Mouse (Mus musculus): ENCODE results near the gene Pter. TPM values are rescaled to one million over a fixed set of nuclear protein-coding genes. Genes with fewer than 3 reads are reported as not detected.

Gene Pter
- polyA plus RNA-seq, 1 experiment from 2014 or later: 9.1 TPM

DNA sequence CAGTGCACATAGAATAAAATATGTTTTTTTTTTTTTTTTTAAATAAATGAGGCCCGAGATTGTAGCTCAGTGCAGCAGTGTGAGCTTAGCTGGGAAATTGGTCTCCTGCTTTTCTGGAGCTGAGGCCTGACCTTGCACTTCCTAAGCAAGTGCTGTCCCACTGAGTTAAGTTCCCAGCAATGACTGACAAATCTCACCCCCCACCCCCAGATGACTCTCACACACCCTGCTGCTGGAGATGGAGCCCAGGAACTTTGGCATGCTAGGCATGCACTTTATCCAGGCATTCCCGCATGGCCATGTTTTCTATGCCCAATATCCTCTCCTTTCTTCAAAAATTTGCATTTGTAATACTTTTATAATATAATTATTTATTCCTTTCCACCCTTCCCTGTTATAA, 14.8 kb downstream of the Pter start:
- H3K27me3 ChIP-seq (replicated peaks; ENCODE audit: insufficient read depth, low read length): no peaks in the 10 kb centered on the region
- 69% methylated on average over 2 of the region's 2 CpGs for whole genome bisulfite sequencing
- no peak overlapping the region for H3K4me2 ChIP-seq (replicated peaks; ENCODE audit: low read depth, low read length)
- H3K9me3 ChIP-seq (ENCODE audit: low read length): no peaks in the 10 kb centered on the region
- H3K4me1 ChIP-seq (ENCODE audit: insufficient read depth, low read depth, low read length): no peaks in the 10 kb centered on the region
- DNase-seq (ENCODE audit: low spot score) (no peak), ATAC-seq (no peak)
- H3K36me3 ChIP-seq (ENCODE audit: insufficient read depth, low read length): no peaks in the 10 kb centered on the region
- TF ChIP-seq EP300 (IDR thresholded peaks at IDR 0.05) (no peak), CTCF (IDR thresholded peaks at IDR 0.05) (no peak)
- H3K9ac ChIP-seq (replicated peaks; ENCODE audit: low read depth): no peak overlapping the region
- H3K4me3 ChIP-seq (ENCODE audit: low read depth, low read length): no peak overlapping the region
- H3K27ac ChIP-seq (ENCODE audit: low read length): no peak overlapping the region

DNA sequence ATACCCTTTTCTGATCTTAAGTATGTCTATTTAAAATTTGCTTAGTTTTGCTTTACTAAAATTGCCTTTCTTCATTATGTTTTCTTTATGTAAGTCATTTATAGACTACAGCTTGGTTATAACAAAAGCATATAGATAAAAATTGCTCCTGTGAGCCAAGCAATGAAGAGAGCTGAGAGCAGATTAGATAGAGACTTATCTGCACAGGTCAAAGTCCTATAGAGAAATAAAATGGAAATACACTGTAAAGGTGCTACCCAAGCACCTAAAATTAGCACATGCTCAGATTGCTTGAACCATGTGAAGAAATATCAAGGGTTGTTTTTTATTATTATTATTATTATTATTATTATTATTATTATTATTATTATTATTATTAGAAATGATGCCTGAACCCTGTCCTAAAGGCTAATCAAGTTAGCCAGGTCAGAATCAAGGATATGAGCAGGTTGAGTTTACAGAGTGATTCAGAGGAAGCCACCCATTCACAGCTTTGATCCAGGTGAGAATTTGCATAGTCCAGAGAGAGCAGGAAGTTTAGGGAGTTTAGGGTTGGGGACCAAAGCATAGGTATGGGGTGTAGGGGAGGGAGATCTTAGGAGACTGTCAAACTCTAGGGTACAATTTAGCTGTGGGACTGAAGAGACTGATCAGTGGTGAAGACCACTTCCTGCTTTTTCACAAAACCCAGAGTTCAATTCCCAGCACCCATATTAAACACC, 33.0 kb downstream of the Pter start:
- no peak for DNase-seq (ENCODE audit: low spot score)
- no peak for ATAC-seq
- no peaks in the 10 kb centered on the region for H3K9me3 ChIP-seq (ENCODE audit: low read length)
- H3K4me2 ChIP-seq (replicated peaks; ENCODE audit: low read depth, low read length): no peak overlapping the region
- no peaks in the 10 kb centered on the region for H3K4me1 ChIP-seq (ENCODE audit: insufficient read depth, low read depth, low read length)
- TF ChIP-seq CTCF (IDR thresholded peaks at IDR 0.05) (no peak), EP300 (IDR thresholded peaks at IDR 0.05) (no peak)
- H3K27me3 ChIP-seq (replicated peaks; ENCODE audit: insufficient read depth, low read length): no peaks in the 10 kb centered on the region
- no peaks in the 10 kb centered on the region for H3K36me3 ChIP-seq (ENCODE audit: insufficient read depth, low read length)
- no peak overlapping the region for H3K27ac ChIP-seq (ENCODE audit: low read length)
- no peak overlapping the region for H3K4me3 ChIP-seq (ENCODE audit: low read depth, low read length)
- H3K9ac ChIP-seq (replicated peaks; ENCODE audit: low read depth): no peak overlapping the region

DNA sequence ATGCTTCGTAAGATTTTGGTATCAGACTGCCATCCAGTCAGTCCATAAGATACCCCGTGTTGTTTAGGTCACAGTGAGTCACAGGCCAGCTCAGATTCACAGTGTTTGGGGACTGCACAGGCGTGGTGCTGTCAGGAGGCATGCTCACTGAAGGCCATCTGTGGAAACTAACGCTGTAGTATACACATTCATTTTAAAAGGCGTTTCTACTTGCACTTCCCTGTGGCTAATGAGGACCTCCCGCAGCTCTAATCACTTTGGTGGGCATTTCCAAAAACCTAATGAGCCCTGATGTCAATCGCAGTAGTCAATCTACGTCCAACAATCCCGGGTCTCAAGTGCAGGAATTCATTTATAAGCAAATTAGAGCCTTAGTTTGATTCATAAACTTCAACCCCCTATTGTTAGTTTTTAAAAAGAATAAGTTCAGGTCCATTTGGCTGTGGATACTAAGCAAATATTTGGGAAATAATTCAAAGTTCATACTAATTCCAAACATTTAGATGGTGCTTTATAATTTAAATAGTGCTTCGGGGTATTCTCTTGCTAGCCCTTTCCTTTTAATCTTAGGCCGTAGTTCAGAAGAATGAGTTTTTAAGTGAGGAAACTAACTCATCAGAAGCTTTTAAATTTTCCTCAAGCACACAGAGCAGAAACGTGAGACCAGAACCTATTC, 46.3 kb downstream of the Pter start:
- Histone ChIP-seq H3K27me3 (replicated peaks; ENCODE audit: insufficient read depth, low read length) (no peaks in the 10 kb centered on the region), H3K4me1 (ENCODE audit: insufficient read depth, low read depth, low read length) (no peaks in the 10 kb centered on the region), H3K9me3 (ENCODE audit: low read length) (no peaks in the 10 kb centered on the region), H3K4me3 (ENCODE audit: low read depth, low read length) (no peak overlapping the region), H3K9ac (replicated peaks; ENCODE audit: low read depth) (no peak overlapping the region), H3K36me3 (ENCODE audit: insufficient read depth, low read length) (no peaks in the 10 kb centered on the region), H3K4me2 (replicated peaks; ENCODE audit: low read depth, low read length) (no peak overlapping the region), H3K27ac (ENCODE audit: low read length) (no peak overlapping the region)
- 74% methylated on average over 12 of the region's 12 CpGs for WGBS
- DNase-seq (ENCODE audit: low spot score) (no peak), ATAC-seq (no peak)
- TF ChIP-seq CTCF (IDR thresholded peaks at IDR 0.05) (no peak), EP300 (IDR thresholded peaks at IDR 0.05) (no peak)

DNA sequence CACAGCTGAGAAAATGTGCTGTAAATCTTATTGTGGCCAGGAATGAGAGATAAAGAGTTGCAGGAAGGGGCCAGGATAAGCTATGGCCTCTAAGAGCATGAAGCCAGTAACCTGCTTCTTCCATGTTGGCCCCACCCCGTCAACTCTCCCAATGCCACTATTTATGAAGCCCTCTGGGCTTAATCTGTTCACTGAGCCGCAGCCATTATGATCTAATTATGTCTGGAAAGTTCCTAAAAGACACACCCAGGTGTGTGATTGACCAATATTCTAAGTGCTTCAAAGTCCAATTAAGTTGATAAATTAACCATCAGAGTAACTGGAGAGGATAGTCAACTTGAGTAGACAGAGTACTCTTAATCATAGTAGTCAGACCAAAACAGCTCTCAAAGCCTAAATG, 49.9 kb downstream of the Pter start:
- H3K4me1 ChIP-seq (ENCODE audit: insufficient read depth, low read depth, low read length): no peaks in the 10 kb centered on the region
- no peak overlapping the region for H3K4me2 ChIP-seq (replicated peaks; ENCODE audit: low read depth, low read length)
- WGBS: 94% methylated on average over 2 of the region's 2 CpGs
- no peaks in the 10 kb centered on the region for H3K36me3 ChIP-seq (ENCODE audit: insufficient read depth, low read length)
- ATAC-seq (no peak), DNase-seq (ENCODE audit: low spot score) (no peak)
- H3K9me3 ChIP-seq (ENCODE audit: low read length): no peaks in the 10 kb centered on the region
- TF ChIP-seq CTCF (IDR thresholded peaks at IDR 0.05): no peak
- TF ChIP-seq EP300 (IDR thresholded peaks at IDR 0.05): no peak
- no peak overlapping the region for H3K27ac ChIP-seq (ENCODE audit: low read length)
- no peak overlapping the region for H3K4me3 ChIP-seq (ENCODE audit: low read depth, low read length)
- no peak overlapping the region for H3K9ac ChIP-seq (replicated peaks; ENCODE audit: low read depth)
- no peaks in the 10 kb centered on the region for H3K27me3 ChIP-seq (replicated peaks; ENCODE audit: insufficient read depth, low read length)

DNA sequence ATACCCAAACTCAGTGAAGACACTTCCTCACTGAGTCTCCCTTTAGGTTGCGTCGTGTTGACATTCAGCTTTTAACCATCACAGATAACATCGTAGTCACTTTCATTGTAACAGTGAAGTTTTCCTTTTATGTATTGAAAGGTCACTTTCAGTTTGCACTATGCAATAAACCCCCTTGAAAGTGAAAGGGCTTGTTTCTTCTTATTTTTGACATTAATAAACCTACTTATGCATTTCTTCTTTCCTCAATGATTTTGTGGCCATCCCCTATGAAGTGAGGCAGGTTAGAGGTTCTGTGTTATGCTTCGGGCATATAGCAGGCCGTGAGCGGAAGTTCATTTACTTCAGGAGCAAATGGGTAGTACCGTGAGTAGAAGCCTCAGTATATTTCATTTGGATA, 53.5 kb downstream of the Pter start:
- no peak overlapping the region for H3K4me3 ChIP-seq (ENCODE audit: low read depth, low read length)
- no peak for ATAC-seq

DNA sequence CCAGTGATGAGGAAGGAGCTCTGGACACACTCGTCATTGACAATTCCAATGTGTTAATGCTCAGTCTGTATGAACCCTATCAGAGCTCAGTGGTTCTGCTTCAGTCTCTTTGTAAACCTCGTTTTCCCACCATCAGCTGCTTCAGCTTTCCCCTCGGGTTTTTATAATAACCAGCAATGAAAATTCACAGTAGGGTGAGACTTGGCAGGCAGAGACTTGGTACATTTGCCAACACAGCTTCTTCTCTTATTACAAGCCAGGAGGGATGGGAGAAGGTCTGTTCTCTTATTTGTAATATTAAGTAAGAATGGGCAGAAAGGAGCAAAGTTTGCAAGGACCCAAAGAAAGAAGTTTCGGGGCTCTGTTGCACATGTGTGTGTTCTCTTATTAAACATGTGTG, 54.9 kb downstream of the Pter start:
- Histone ChIP-seq H3K4me2 (replicated peaks; ENCODE audit: low read depth, low read length) (no peak overlapping the region), H3K4me3 (ENCODE audit: low read depth, low read length) (no peak overlapping the region), H3K36me3 (ENCODE audit: insufficient read depth, low read length) (no peaks in the 10 kb centered on the region), H3K9me3 (ENCODE audit: low read length) (no peaks in the 10 kb centered on the region), H3K27ac (ENCODE audit: low read length) (no peak overlapping the region), H3K9ac (replicated peaks; ENCODE audit: low read depth) (no peak overlapping the region), H3K4me1 (ENCODE audit: insufficient read depth, low read depth, low read length) (no peaks in the 10 kb centered on the region), H3K27me3 (replicated peaks; ENCODE audit: insufficient read depth, low read length) (no peaks in the 10 kb centered on the region)
- 75% methylated on average over 4 of the region's 4 CpGs for WGBS
- DNase-seq (ENCODE audit: low spot score) (no peak), ATAC-seq (no peak)
- no peak for TF ChIP-seq CTCF (IDR thresholded peaks at IDR 0.05)

More for the DNA sequence above, 53.5 kb downstream of the Pter start:
- DNase-seq (ENCODE audit: low spot score): no peak
- H3K27me3 ChIP-seq (replicated peaks; ENCODE audit: insufficient read depth, low read length): no peaks in the 10 kb centered on the region
- 90% methylated on average over 7 of the region's 7 CpGs for WGBS
- H3K27ac ChIP-seq (ENCODE audit: low read length): no peak overlapping the region
- TF ChIP-seq EP300 (IDR thresholded peaks at IDR 0.05) (no peak), CTCF (IDR thresholded peaks at IDR 0.05) (no peak)
- no peak overlapping the region for H3K9ac ChIP-seq (replicated peaks; ENCODE audit: low read depth)
- H3K36me3 ChIP-seq (ENCODE audit: insufficient read depth, low read length): no peaks in the 10 kb centered on the region
- no peak overlapping the region for H3K4me2 ChIP-seq (replicated peaks; ENCODE audit: low read depth, low read length)
- H3K4me1 ChIP-seq (ENCODE audit: insufficient read depth, low read depth, low read length): no peaks in the 10 kb centered on the region
- no peaks in the 10 kb centered on the region for H3K9me3 ChIP-seq (ENCODE audit: low read length)

Measured in lung, postnatal 0 days (tissue).